Mouse (Mus musculus) lung, postnatal 0 days (tissue): ENCODE data around the gene Lypd6b.

Experiments
- CTCF ChIP-seq: IDR thresholded peaks from 2 replicates; pipeline ENCODE4 v1.5.1; 2016; ENCODE audit warnings: antibody characterized with exemption, mild to moderate bottlenecking
- EP300 ChIP-seq: IDR thresholded peaks from 2 replicates; pipeline ENCODE4 v1.6.1; 2016; ENCODE audit warnings: antibody characterized with exemption, mild to moderate bottlenecking, control low read depth

DNA sequence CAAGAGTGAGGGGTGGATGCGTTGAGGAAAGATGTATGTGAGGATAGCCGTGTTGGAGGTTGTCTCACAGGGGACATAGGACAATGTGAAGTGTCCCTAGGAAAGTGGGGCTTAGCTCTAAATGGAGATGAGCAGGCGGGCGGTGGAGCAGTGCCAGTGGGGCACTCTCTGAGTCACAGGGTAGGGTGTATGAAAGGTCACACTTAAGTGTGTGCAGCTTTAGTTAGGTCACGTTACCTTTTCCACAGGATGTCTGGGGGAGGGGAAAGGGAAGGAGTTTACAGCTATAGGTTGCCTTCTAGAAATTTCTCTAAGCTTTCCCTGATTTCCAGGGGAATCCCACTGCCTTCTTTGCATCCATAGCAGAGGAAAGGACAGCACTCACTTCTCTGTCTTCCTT lies 2.0 kb downstream of the Lypd6b start:
- TF ChIP-seq EP300 (no peak), CTCF (no peak)
